Mouse (Mus musculus) olfactory bulb, adult 2 months (tissue): Measurements from ENCODE around the gene Tmem256.

ENCODE experiments used
- CTCF ChIP-seq: fragments of 200-500 bp; IDR thresholded peaks from 2 replicates; pipeline ENCODE4 v1.5.1; 2012; ENCODE audit warnings: low read depth, mild to moderate bottlenecking, low read length, moderate library complexity; ENCODE audit not compliant: insufficient read depth
- POLR2A ChIP-seq: fragments of 200-500 bp; IDR thresholded peaks from 2 replicates; pipeline ENCODE4 v1.6.1; 2012; ENCODE audit warnings: mild to moderate bottlenecking, low read depth, low read length, moderate library complexity; ENCODE audit not compliant: insufficient read depth

- no peak for TF ChIP-seq CTCF
- TF ChIP-seq POLR2A: no peak
Measured at GRCm38 (mm10) chr11:69855347-69855746, 17.0 kb downstream of the Tmem256 start.
